Mouse (Mus musculus) neural tube, embryonic 14.5 days (tissue): ENCODE results near the gene Grik4. TPM values are rescaled to one million over a fixed set of nuclear protein-coding genes. Genes with fewer than 3 reads are reported as not detected.

ENCODE experiments used
- ATAC-seq: fragments of 200-750 bp; cut with Nextera tagmentation; 2 replicates; pipeline ENCODE4 v1.8.0; 2017; ENCODE audit warnings: low read depth, mild to moderate bottlenecking, moderate TSS enrichment, moderate library complexity
- H3K27ac ChIP-seq: fragments of 300-500 bp; sonication (generic); 2 replicates; pipeline ENCODE4 v1.5.1; 2014; ENCODE audit warnings: low read depth, mild to moderate bottlenecking, control low read depth, low read length, moderate library complexity, mixed read lengths
- H3K27me3 ChIP-seq: fragments of 300-500 bp; sonication (generic); 2 replicates; pipeline ENCODE4 v1.6.1; 2014; ENCODE audit warnings: low read length; ENCODE audit not compliant: control insufficient read depth, insufficient read depth
- H3K36me3 ChIP-seq: fragments of 300-500 bp; sonication (generic); 2 replicates; pipeline ENCODE4 v1.6.1; 2014; ENCODE audit warnings: low read length, mixed read lengths; ENCODE audit not compliant: control insufficient read depth, insufficient read depth
- H3K4me1 ChIP-seq: fragments of 300-500 bp; sonication (generic); 2 replicates; pipeline ENCODE4 v1.6.1; 2014; ENCODE audit warnings: low read length; ENCODE audit not compliant: control insufficient read depth, insufficient read depth
- H3K4me2 ChIP-seq: fragments of 300-500 bp; sonication (generic); 2 replicates; pipeline ENCODE4 v1.6.1; 2014; ENCODE audit warnings: mild to moderate bottlenecking, low read depth, low read length, control low read depth
- H3K4me3 ChIP-seq: fragments of 300-500 bp; sonication (generic); 2 replicates; pipeline ENCODE4 v1.5.1; 2014; ENCODE audit warnings: low read depth, low read length, control low read depth, mixed read lengths
- H3K9ac ChIP-seq: fragments of 300-500 bp; sonication (generic); replicated peaks from 2 replicates; pipeline ENCODE4 v1.6.1; 2014; ENCODE audit warnings: low read depth, mild to moderate bottlenecking, control low read depth, low read length, mixed read lengths
- H3K9me3 ChIP-seq: fragments of 300-500 bp; sonication (generic); 2 replicates; pipeline ENCODE4 v1.6.1; 2016; ENCODE audit warnings: low read length; ENCODE audit not compliant: control insufficient read depth
- WGBS: fragments of 180-500 bp; shearing (Covaris S2); extraction: QIAGEN DNeasy Blood & Tissue Kit; methylation state at CpG from one replicate; pipeline ENCODE4 v1.1.7; 2014; 5-methylcytosine and 5-hydroxymethylcytosine counted together
- polyA plus RNA-seq: library from polyadenylated mRNA; unstranded; fragments of >200 nt; fragmentation: Nextera tagmentation; extraction: Ambion mirVana; gene quantifications from 2 replicates; pipeline ENCODE4 v1.2.1, GENCODE M21; 2014

Gene Grik4
- polyA plus RNA-seq, 1 experiment from 2014 or later = 5.6 TPM

DNA sequence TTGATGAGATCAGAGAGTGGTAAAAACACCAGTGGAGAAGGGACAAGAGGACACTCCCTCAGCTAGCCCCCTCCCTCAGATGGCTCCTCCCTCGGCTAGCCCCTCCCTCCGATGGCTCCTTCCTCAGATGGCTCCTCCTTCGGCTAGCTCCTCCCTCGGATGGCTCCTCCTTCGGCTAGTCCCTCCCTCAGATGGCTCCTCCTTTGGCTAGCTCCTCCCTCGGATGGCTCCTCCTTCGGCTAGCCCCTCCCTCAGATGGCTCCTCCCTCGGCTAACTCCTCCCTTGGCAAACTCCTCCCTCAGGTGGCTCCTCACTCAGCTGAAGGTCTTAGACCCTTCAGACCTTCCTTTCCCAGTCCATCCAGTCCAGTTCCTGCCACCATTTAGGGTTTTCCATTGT, 51.5 kb downstream of the Grik4 start:
- H3K4me1 ChIP-seq = peaks cover 13% of the 10 kb centered on the region
- H3K27me3 ChIP-seq = peaks cover 4% of the 10 kb centered on the region; the same call in 1 of the 2 replicates
- H3K4me2 ChIP-seq = no peak overlapping the region
- no peak overlapping the region for H3K9ac ChIP-seq
- H3K4me3 ChIP-seq = no peak overlapping the region
- H3K9me3 ChIP-seq = no peaks in the 10 kb centered on the region
- H3K36me3 ChIP-seq = no peaks in the 10 kb centered on the region
- 84% methylated on average over 8 of the region's 8 CpGs for WGBS
- no peak for ATAC-seq
- H3K27ac ChIP-seq = no peak overlapping the region

DNA sequence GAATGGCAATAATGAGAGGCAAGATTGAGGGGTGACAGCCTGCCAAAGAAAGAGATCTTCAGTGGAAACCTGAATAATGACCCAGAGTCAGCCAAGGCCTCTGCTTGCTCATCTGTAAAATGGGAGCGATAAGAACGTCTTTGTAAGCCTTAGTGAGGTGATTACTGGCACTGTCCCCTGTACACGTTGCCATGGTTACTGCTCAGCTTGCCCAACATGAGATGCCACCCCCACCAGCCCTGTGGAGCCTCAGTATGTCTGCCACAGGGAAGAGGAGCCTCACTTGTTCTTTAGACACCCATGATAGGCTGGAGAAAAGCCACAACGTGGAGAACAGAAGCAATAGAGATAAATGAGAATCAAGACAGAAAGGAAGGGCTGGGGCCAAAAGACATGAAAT, 56.4 kb downstream of the Grik4 start:
- Histone ChIP-seq H3K4me1 (peaks cover 12% of the 10 kb centered on the region; the same call in 1 of the 2 replicates), H3K27ac (no peak overlapping the region), H3K9ac (no peak overlapping the region), H3K27me3 (no peaks in the 10 kb centered on the region), H3K4me3 (no peak overlapping the region), H3K9me3 (no peaks in the 10 kb centered on the region), H3K4me2 (no peak overlapping the region), H3K36me3 (no peaks in the 10 kb centered on the region)
- no peak for ATAC-seq
- 74% methylated on average over 4 of the region's 4 CpGs for WGBS

DNA sequence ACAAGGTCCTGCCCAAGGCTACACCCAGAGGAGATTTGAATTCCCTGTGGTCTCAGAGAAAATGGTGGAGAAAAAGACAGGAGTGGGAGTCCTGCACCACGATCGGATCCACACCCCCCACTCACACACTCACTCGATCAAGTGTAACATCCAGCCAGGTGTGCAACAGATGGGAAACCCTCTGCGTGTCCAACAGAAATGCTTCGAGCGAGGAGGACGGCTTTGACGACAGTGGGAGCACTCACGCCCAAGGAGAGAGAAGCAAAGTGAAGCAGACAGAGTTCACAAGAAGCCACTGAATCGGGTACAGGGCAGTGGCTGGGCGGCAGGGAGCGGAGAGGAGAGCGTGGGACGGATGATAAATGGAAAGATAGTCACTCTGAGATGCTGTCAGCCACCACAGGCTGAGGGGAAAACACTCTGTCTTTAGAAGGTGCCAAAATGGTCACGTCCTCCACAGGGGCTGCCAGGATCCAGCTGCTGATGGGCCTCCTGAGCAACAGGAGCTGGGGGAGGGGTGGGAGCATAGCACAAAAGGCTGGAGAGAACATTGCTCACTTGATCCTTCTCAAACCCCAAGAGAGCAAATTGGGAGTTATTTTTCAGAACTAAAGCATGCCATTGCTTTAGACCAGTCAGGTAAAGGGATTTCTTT, 58.1 kb downstream of the Grik4 start:
- 46% methylated on average over 15 of the region's 15 CpGs for WGBS
- no peak overlapping the region for H3K4me3 ChIP-seq
- no peaks in the 10 kb centered on the region for H3K36me3 ChIP-seq
- no peak for ATAC-seq
- no peaks in the 10 kb centered on the region for H3K9me3 ChIP-seq
- no peak overlapping the region for H3K9ac ChIP-seq
- no peak overlapping the region for H3K27ac ChIP-seq
- no peaks in the 10 kb centered on the region for H3K27me3 ChIP-seq
- H3K4me2 ChIP-seq = no peak overlapping the region
- peaks cover 12% of the 10 kb centered on the region; the same call in 1 of the 2 replicates for H3K4me1 ChIP-seq

DNA sequence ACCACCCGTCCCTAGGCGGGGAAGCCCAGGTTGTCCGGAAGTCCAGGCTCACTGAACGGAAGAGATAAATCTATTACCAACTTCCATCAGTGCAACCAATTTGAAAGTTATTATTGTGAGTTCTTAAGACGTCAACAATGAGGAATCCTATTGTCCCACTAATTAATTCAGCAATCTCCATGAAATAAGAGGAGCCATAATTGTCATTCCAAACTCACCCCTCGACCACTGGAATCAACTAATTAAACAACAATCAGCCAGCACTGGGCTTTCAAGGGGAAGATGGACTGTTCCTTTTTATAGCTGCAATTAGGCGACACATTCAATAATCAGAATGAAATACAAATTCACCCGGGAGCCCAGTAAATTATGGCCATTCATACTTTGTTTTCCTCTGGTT, 58.7 kb downstream of the Grik4 start:
- Histone ChIP-seq H3K9ac (no peak overlapping the region), H3K9me3 (no peaks in the 10 kb centered on the region), H3K36me3 (no peaks in the 10 kb centered on the region), H3K27ac (no peak overlapping the region), H3K4me2 (no peak overlapping the region), H3K4me1 (peaks cover 12% of the 10 kb centered on the region; the same call in 1 of the 2 replicates), H3K4me3 (no peak overlapping the region), H3K27me3 (no peaks in the 10 kb centered on the region)
- 22% methylated on average over 8 of the region's 8 CpGs for WGBS
- no peak for ATAC-seq

DNA sequence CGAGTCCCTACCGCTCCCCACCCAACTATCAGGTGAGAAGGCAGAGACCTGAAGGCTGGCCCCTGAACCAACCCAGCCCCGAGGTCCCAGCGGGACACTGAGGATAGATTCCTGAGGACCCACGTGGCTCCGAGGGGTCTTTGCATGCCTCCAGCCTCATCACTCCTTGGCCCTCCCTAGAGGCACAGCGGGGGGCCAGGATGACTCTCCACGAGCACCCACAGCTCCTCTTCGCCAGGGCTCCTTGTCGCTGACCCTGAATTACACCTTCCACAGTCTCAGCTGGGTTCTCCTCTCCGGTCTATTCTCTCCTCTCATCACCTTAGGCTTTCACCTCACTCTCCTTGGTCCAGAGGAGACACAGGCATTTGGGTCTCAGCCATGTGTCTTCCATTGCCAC, 59.2 kb downstream of the Grik4 start:
- no peaks in the 10 kb centered on the region for H3K36me3 ChIP-seq
- H3K27me3 ChIP-seq = no peaks in the 10 kb centered on the region
- no peak overlapping the region for H3K27ac ChIP-seq
- H3K4me1 ChIP-seq = peaks cover 12% of the 10 kb centered on the region; the same call in 1 of the 2 replicates
- no peak overlapping the region for H3K9ac ChIP-seq
- H3K9me3 ChIP-seq = no peaks in the 10 kb centered on the region
- H3K4me3 ChIP-seq = no peak overlapping the region
- no peak for ATAC-seq
- H3K4me2 ChIP-seq = no peak overlapping the region
- WGBS = 54% methylated on average over 11 of the region's 11 CpGs

DNA sequence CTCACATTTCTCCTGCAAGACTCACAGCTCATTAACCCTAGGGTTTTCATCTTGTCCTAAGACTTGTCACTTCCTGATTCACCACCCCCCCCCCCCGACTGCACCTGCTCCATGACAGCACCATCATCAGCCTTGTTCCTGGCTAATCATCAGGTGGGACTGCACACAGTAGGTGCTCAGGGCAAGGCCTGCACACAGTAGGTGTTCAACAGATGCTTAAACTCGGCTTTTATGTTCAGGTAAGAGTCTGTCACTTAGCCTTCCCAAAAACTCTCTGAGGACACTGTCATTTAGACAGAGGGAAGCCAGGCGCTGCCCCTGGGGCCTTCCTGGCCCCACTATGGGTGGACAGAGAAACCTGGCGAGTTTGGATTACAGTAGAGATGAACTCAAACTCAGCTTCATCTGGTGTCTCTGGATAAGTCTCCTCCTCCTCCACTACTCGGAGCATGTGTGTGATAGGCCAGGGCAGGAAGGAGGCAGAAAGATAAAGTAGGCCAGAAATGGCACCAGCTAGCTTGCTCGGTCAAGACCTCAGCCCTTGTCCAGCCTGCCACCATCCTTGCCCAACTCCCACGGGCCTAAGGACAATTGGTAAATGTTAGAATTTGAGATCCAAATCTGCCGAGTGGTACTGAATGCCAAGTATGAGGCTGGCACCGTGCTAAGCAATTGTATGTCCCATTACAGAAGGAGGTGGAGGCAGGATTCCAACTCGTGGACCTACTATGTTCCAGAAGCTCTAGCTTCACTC, 61.1 kb downstream of the Grik4 start:
- Histone ChIP-seq H3K36me3 (no peaks in the 10 kb centered on the region), H3K27me3 (no peaks in the 10 kb centered on the region), H3K9me3 (no peaks in the 10 kb centered on the region), H3K4me2 (no peak overlapping the region), H3K27ac (no peak overlapping the region), H3K9ac (no peak overlapping the region), H3K4me1 (peaks cover 14% of the 10 kb centered on the region; the same call in 1 of the 2 replicates), H3K4me3 (no peak overlapping the region)
- ATAC-seq = no peak
- WGBS = 86% methylated on average over 10 of the region's 10 CpGs

DNA sequence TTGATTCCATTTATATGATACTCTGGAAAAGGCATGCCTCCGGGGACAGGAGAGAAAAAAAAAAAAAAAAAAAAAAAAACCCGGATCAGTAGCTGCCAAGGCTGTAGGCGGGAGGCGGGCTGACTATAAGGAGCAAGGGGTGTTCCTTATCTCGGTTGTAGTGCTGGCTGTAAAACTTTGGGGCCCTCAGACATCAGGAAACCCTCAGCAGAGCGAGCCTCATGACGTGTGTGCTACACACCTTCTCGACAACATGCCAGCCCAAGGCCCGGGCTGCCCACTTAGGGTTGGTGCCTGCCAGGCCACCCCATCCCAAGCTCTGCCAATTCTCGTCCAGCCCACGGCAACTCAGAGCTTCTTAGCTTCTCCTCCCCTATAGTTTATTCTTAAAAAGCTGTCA, 62.0 kb downstream of the Grik4 start:
- H3K36me3 ChIP-seq = no peaks in the 10 kb centered on the region
- WGBS = 41% methylated on average over 11 of the region's 11 CpGs
- H3K4me1 ChIP-seq = peaks cover 14% of the 10 kb centered on the region; the same call in 1 of the 2 replicates
- no peak overlapping the region for H3K27ac ChIP-seq
- no peak for ATAC-seq
- no peaks in the 10 kb centered on the region for H3K27me3 ChIP-seq
- no peak overlapping the region for H3K4me2 ChIP-seq
- no peak overlapping the region for H3K4me3 ChIP-seq
- H3K9me3 ChIP-seq = no peaks in the 10 kb centered on the region
- H3K9ac ChIP-seq = no peak overlapping the region

DNA sequence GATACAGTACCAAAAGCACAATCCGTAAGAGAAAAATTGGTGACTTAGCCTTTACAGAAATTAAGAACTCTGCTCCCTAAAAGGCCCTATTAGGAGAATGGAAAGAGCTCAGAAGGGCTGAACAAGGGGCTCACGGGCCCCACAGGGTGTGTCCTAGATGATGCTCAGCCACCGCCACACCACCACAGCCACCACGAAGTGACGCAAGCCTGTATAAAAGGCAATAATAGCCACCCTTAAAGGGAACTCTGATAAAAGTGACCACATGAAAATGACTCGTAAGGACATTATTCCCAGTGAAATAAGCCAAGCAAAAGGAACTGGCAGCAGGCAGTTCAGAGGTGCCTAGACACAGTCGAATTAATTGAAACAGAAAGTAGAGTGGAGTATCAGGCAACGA, 63.3 kb downstream of the Grik4 start:
- Histone ChIP-seq H3K36me3 (no peaks in the 10 kb centered on the region), H3K9me3 (no peaks in the 10 kb centered on the region), H3K4me2 (no peak overlapping the region), H3K9ac (no peak overlapping the region), H3K4me3 (no peak overlapping the region), H3K27me3 (no peaks in the 10 kb centered on the region), H3K4me1 (peaks cover 12% of the 10 kb centered on the region; the same call in 1 of the 2 replicates), H3K27ac (no peak overlapping the region)
- 52% methylated on average over 8 of the region's 8 CpGs for WGBS
- no peak for ATAC-seq

DNA sequence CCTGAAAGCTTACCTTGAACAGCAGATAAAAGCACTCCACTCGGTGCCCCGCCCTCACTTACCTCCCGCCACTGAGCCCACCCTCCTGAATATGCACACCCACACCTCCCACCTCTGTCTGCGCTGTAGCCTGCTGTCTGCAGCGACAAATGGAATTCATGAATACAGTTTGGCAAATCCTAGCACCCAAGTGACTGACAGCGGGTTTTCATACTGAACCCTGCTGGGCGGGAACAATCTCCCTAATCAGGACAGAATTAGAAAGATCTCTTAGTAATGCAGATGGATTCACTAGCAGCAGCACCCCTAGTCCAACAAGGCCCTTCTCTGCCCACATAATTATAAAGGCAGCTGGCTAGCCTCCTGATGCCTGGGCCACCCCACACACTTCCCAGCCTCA, 65.9 kb downstream of the Grik4 start:
- Histone ChIP-seq H3K27ac (no peak overlapping the region), H3K27me3 (no peaks in the 10 kb centered on the region), H3K9ac (no peak overlapping the region), H3K4me1 (peaks cover 6% of the 10 kb centered on the region; the same call in 1 of the 2 replicates), H3K9me3 (no peaks in the 10 kb centered on the region), H3K4me3 (no peak overlapping the region), H3K4me2 (no peak overlapping the region), H3K36me3 (no peaks in the 10 kb centered on the region)
- no peak for ATAC-seq
- WGBS = 25% methylated on average over 7 of the region's 7 CpGs
